Mouse (Mus musculus): Measurements from ENCODE around the gene Msh5. TPM values are rescaled to one million over a fixed set of nuclear protein-coding genes. Genes with fewer than 3 reads are reported as not detected.
"Not testable (repeated sequence)": the region's sequence is repeated elsewhere in the genome, so short reads cannot be mapped to it uniquely, and the experiment has no call there.

The Msh5 gene
- polyA plus RNA-seq, 1 experiment, result 2.4 TPM

DNA sequence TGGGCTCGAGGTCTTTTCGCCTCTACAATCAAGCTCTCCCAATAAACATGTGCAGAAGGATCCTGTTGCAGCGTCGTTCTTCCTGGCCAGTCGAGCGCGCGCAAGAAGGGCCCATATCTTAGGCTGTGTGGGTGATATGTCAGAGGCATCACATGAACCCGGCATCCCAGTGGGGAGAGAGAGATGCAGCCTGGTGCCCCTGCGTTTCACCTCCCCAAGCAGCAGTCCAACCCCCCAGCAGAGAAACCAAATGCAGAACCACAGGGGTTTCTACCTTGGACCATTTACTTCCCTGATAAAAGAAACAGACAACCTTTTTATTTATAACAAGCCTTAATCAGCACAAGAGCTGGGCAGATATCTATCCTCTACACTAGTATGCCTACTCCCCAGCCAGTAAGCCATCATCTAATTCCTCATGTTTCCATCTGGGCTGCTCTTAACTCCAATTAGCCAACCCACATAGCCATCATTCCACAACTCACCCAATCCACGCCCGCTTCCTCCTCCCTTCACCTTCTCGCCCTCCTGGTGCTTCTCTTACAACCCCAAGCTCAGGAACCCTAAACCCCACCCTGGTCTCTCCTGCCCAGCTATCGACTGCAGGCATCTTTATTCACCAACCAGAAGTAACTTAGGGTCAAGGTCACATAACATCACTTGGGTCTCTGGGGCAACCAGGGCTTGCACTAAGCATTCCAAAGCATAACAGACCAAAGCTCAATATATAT, 50.0 kb downstream of the Msh5 start:
- H3K4me3 ChIP-seq (ENCODE audit: insufficient read depth, low read length), result no peak overlapping the region
- TF ChIP-seq POLR2A (IDR thresholded peaks at IDR 0.05; ENCODE audit: borderline replicate concordance, low read depth, low read length) (no peak), CTCF (IDR thresholded peaks at IDR 0.05; ENCODE audit: low read depth, low read length) (no peak)
- no peak overlapping the region for H3K27ac ChIP-seq (ENCODE audit: insufficient read depth, low read depth, low read length)
- peaks cover 14% of the 10 kb centered on the region for H3K4me1 ChIP-seq (ENCODE audit: control insufficient read depth, insufficient read depth, low read length)

DNA sequence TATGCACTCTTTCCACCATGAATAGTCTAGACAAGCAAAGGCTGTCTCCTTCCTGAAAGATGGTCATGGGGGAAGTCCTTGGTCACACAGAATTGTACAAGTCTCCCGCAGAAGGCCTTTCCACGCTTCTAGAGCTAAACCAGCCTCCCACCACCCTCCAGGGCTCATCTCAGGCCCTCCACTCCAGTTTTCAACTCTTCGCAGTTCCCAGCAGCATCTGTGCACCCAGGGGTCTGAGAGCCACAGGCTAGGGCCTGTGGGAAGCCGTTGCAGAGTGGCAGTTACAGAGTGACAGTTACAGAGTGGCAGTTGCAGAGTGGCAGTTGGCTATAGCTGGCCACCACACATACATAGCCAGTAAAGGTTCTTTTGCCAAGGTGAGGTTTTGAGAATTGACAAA, 50.6 kb downstream of the Msh5 start:
- H3K4me1 ChIP-seq (ENCODE audit: control insufficient read depth, insufficient read depth, low read length), result peaks cover 14% of the 10 kb centered on the region
- H3K4me3 ChIP-seq (ENCODE audit: insufficient read depth, low read length); H3K27ac ChIP-seq (ENCODE audit: insufficient read depth, low read depth, low read length): not testable (repeated sequence)

DNA sequence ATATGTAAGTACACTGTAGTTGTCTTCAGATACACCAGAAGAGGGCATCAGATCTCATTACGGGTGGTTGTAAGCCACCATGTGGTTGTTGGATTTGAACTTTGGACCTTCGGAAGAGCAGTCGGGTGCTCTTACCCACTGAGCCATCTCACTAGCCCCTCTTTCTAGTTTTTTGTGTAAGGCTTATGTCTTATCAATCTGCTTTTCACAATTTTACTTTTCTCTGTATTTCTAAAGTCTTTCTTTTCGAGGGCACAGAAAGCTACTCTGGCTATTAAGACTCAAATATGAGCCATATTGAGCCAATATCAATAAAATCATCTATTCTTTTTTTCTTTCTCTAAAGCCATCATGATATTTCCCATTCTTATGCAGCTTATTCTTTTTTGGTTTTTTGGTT, 51.4 kb downstream of the Msh5 start:
- peaks cover 14% of the 10 kb centered on the region for H3K4me1 ChIP-seq (ENCODE audit: control insufficient read depth, insufficient read depth, low read length)
- H3K4me3 ChIP-seq (ENCODE audit: insufficient read depth, low read length); H3K27ac ChIP-seq (ENCODE audit: insufficient read depth, low read depth, low read length): not testable (repeated sequence)

DNA sequence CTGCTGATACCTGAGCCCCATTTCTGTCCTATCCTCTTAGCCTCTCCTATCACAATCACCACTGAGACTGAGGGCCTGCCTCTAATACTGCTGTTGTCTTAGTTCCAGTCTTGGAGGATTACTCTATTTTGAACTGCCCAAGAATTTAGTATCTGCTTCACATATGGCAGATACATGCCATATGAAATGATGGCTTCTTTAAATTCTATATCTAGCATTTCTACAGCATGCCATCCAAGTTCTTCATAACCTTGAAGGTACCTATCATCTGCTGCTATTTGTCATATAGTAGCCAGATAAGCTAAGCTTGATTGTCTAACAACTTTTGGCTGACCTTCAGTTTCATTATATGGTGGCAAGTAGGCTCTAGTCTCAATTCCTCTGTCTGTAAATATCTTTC, 51.8 kb downstream of the Msh5 start:
- H3K4me3 ChIP-seq (ENCODE audit: insufficient read depth, low read length), result no peak overlapping the region
- H3K4me1 ChIP-seq (ENCODE audit: control insufficient read depth, insufficient read depth, low read length), result peaks cover 14% of the 10 kb centered on the region
- TF ChIP-seq POLR2A (IDR thresholded peaks at IDR 0.05; ENCODE audit: borderline replicate concordance, low read depth, low read length), result no peak
- no peak for TF ChIP-seq CTCF (IDR thresholded peaks at IDR 0.05; ENCODE audit: low read depth, low read length)
- H3K27ac ChIP-seq (ENCODE audit: insufficient read depth, low read depth, low read length), result no peak overlapping the region

DNA sequence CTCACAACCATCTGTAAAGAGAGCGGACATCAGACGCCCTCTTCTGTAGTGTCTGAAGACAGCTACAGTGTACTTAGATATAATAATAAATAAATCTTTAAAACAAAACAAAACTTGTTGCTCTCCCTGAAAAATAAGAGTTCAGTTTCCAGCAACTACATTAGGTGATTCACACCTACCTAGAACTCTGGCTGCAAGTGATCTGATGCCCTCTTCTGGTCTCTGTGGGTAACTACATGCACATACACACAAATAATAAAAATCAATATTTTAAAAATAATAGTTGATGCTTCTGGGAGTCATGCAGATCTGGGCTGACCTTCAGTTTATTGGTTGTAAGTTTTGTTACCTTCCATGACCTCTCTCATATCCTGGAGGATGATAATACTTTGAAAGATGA, 62.3 kb downstream of the Msh5 start:
- Histone ChIP-seq H3K4me3 (ENCODE audit: insufficient read depth, low read length) (no peak overlapping the region), H3K27ac (ENCODE audit: insufficient read depth, low read depth, low read length) (no peak overlapping the region), H3K4me1 (ENCODE audit: control insufficient read depth, insufficient read depth, low read length) (peaks cover 15% of the 10 kb centered on the region)
- TF ChIP-seq CTCF (IDR thresholded peaks at IDR 0.05; ENCODE audit: low read depth, low read length) (no peak), POLR2A (IDR thresholded peaks at IDR 0.05; ENCODE audit: borderline replicate concordance, low read depth, low read length) (no peak)

DNA sequence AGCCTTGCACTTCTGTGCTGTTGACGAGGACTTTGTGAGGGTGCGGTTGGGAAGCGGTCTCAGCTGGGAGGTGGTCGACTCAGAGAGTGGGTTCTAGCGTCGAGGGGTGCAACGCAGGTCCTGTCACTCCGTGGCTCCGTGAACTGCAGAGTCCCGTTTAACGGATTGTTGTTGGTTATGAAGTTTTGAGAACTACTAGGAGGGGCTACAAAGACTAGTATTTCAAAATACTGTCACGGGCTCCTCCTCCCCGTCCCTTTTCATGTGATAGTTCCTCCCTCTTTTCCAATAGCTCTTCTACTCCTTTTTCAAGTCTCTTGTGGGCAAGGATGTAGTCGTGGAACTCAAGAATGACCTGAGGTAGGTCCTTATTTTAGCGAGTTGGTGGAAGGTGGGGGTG, 64.2 kb downstream of the Msh5 start:
- H3K27ac ChIP-seq (ENCODE audit: insufficient read depth, low read depth, low read length), result peak overlapping the region; percentile 90
- H3K4me1 ChIP-seq (ENCODE audit: control insufficient read depth, insufficient read depth, low read length), result peaks cover 15% of the 10 kb centered on the region
- peak overlapping the region; percentile 79 for H3K4me3 ChIP-seq (ENCODE audit: insufficient read depth, low read length)
- TF ChIP-seq CTCF (IDR thresholded peaks at IDR 0.05; ENCODE audit: low read depth, low read length) (no peak), POLR2A (IDR thresholded peaks at IDR 0.05; ENCODE audit: borderline replicate concordance, low read depth, low read length) (no peak)

DNA sequence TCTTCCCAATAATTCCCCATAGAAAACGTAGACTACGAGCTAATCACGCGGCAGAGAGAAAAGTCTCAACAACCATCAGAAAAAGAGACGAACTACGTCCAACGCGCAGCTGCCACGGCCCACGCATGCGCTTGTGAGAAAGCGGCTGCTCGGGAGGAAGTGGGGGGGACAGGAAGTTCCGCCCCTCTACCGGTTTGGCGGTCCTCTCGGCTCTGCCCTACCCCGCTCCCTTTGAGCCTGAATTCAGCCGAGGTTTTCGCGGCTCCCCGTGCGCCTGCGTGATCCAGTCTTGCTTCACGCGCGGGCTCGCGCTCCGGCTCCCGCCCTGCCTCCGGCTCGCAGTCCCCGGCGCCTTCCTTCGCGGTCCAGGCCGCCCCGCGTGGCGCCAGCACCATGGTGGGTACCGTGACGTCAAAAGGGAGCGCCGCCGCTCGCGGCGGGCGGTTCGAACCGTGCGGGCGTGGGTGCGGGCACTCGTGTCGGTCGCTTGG, 64.8 kb downstream of the Msh5 start, which contains the start of gene Lsm2:
Lsm2 (plus strand) TSS at position 173 of the 491 bp plus-strand sequence.
- Histone ChIP-seq H3K27ac (ENCODE audit: insufficient read depth, low read depth, low read length) (peak within 1 kb of the TSS; percentile 90), H3K4me3 (ENCODE audit: insufficient read depth, low read length) (peak within 1 kb of the TSS; percentile 79), H3K4me1 (ENCODE audit: control insufficient read depth, insufficient read depth, low read length) (peaks cover 15% of the 10 kb centered on the region)
- TF ChIP-seq CTCF (IDR thresholded peaks at IDR 0.05; ENCODE audit: low read depth, low read length) (no peak), POLR2A (IDR thresholded peaks at IDR 0.05; ENCODE audit: borderline replicate concordance, low read depth, low read length) (no peak; the same call in 1 of the 2 replicates)

DNA sequence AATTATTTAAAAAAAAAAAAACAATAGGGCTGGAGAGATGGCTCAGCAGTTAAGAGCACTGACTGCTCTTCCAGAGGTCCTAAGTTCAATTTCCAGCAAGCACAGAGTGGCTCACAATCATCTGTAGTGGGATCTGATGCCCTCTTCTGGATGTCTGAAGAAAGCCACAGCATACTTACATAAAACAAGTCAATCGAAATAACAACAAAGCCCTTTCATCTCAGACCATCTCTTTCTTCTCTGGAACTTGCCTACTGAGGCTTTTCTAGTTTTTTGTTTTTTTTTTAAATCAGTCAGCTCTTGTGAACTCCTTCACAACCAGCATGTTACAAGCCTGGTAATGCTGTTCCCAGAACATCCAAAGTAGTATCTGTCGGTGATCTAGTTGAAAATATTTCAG, 65.9 kb downstream of the Msh5 start:
- TF ChIP-seq POLR2A (IDR thresholded peaks at IDR 0.05; ENCODE audit: borderline replicate concordance, low read depth, low read length), result no peak
- no peak for TF ChIP-seq CTCF (IDR thresholded peaks at IDR 0.05; ENCODE audit: low read depth, low read length)
- Histone ChIP-seq H3K4me1 (ENCODE audit: control insufficient read depth, insufficient read depth, low read length) (peaks cover 17% of the 10 kb centered on the region), H3K27ac (ENCODE audit: insufficient read depth, low read depth, low read length) (peak overlapping the region; percentile 19; the same call in 1 of the 2 replicates), H3K4me3 (ENCODE audit: insufficient read depth, low read length) (peak overlapping the region; percentile 51)

DNA sequence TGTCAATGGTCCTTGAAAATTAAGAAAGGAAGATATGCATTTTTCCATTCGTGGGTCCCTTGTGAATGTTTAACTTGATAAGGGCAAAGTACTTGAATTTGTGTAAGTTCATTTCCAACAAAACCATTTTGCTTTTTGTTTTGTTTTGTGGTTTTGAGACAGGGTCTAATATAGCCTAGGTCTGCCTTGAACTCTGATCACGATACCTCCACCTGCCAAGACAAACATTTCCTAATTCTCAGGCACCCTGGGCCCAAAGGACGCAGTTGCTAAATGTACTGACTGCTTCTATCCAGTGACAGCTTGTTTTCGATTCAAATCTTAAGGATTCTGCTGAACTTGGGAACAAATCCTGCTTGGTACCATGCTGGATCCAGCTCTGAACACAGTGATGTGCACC, 66.9 kb downstream of the Msh5 start:
- TF ChIP-seq CTCF (IDR thresholded peaks at IDR 0.05; ENCODE audit: low read depth, low read length), result no peak
- no peak for TF ChIP-seq POLR2A (IDR thresholded peaks at IDR 0.05; ENCODE audit: borderline replicate concordance, low read depth, low read length)
- Histone ChIP-seq H3K27ac (ENCODE audit: insufficient read depth, low read depth, low read length) (no peak overlapping the region), H3K4me3 (ENCODE audit: insufficient read depth, low read length) (no peak overlapping the region), H3K4me1 (ENCODE audit: control insufficient read depth, insufficient read depth, low read length) (peaks cover 10% of the 10 kb centered on the region)

Other genes with a start within 250 kb of the Msh5 start
- not detected in 2 replicates for gene Cyp21a1, start 242.2 kb downstream of the Msh5 start, polyA plus RNA-seq (2012; ENCODE audit: insufficient read depth, insufficient read length, missing spikeins)
- gene Stk19, start 209.8 kb downstream of the Msh5 start, polyA plus RNA-seq (2012; ENCODE audit: insufficient read depth, insufficient read length, missing spikeins), result 33.8 and 44.1 TPM in 2 replicates
- 30.8 and 38.9 TPM in 2 replicates for gene Dxo, start 209.7 kb downstream of the Msh5 start, polyA plus RNA-seq (2012; ENCODE audit: insufficient read depth, insufficient read length, missing spikeins)
- gene Skiv2l, start 196.5 kb downstream of the Msh5 start, polyA plus RNA-seq (2012; ENCODE audit: insufficient read depth, insufficient read length, missing spikeins), result 37.8 and 40.2 TPM in 2 replicates
- 48.9 and 56.8 TPM in 2 replicates for gene Nelfe, start 196.4 kb downstream of the Msh5 start, polyA plus RNA-seq (2012; ENCODE audit: insufficient read depth, insufficient read length, missing spikeins)
- gene Cfb, start 184.2 kb downstream of the Msh5 start, polyA plus RNA-seq (2012; ENCODE audit: insufficient read depth, insufficient read length, missing spikeins), result 12.0 and 13.3 TPM in 2 replicates
- 4.0 and 4.6 TPM in 2 replicates for gene Zbtb12, start 167.3 kb downstream of the Msh5 start, polyA plus RNA-seq (2012; ENCODE audit: insufficient read depth, insufficient read length, missing spikeins)
- gene Gm20547, start 164.7 kb downstream of the Msh5 start, polyA plus RNA-seq (2012; ENCODE audit: insufficient read depth, insufficient read length, missing spikeins), result 0.27 TPM in 1 of 2 replicates, not detected in the other
- not detected in 2 replicates for gene C2, start 148.5 kb downstream of the Msh5 start, polyA plus RNA-seq (2012; ENCODE audit: insufficient read depth, insufficient read length, missing spikeins)
- gene Ehmt2, start 148.3 kb downstream of the Msh5 start, polyA plus RNA-seq (2012; ENCODE audit: insufficient read depth, insufficient read length, missing spikeins), result 145 and 150 TPM in 2 replicates
- not detected in 2 replicates for gene Slc44a4, start 132.3 kb downstream of the Msh5 start, polyA plus RNA-seq (2012; ENCODE audit: insufficient read depth, insufficient read length, missing spikeins)
- 73.6 and 73.9 TPM in 2 replicates for gene Neu1, start 115.5 kb downstream of the Msh5 start, polyA plus RNA-seq (2012; ENCODE audit: insufficient read depth, insufficient read length, missing spikeins)
- 1.2 and 1.5 TPM in 2 replicates for gene Hspa1b, start 87.5 kb downstream of the Msh5 start, polyA plus RNA-seq (2012; ENCODE audit: insufficient read depth, insufficient read length, missing spikeins)
- not detected in 2 replicates for gene Gm20481, start 76.8 kb downstream of the Msh5 start, polyA plus RNA-seq (2012; ENCODE audit: insufficient read depth, insufficient read length, missing spikeins)
- gene Hspa1a, start 74.6 kb downstream of the Msh5 start, polyA plus RNA-seq (2012; ENCODE audit: insufficient read depth, insufficient read length, missing spikeins), result 1.3 TPM in 2 replicates
- not detected in 2 replicates for gene Hspa1l, start 74.0 kb downstream of the Msh5 start, polyA plus RNA-seq (2012; ENCODE audit: insufficient read depth, insufficient read length, missing spikeins)
- 37.1 and 44.0 TPM in 2 replicates for gene Lsm2, start 64.9 kb downstream of the Msh5 start, polyA plus RNA-seq (2012; ENCODE audit: insufficient read depth, insufficient read length, missing spikeins)
- gene Vars, start 45.8 kb downstream of the Msh5 start, polyA plus RNA-seq (2012; ENCODE audit: insufficient read depth, insufficient read length, missing spikeins), result 28.4 and 35.2 TPM in 2 replicates
- gene Vwa7, start 30.2 kb downstream of the Msh5 start, polyA plus RNA-seq (2012; ENCODE audit: insufficient read depth, insufficient read length, missing spikeins), result 0.31 and 0.34 TPM in 2 replicates
- gene Sapcd1, start 18.7 kb downstream of the Msh5 start, polyA plus RNA-seq (2012; ENCODE audit: insufficient read depth, insufficient read length, missing spikeins), result not detected in 2 replicates
- 357 and 381 TPM in 2 replicates for gene Clic1, start 3.2 kb upstream of the Msh5 start, polyA plus RNA-seq (2012; ENCODE audit: insufficient read depth, insufficient read length, missing spikeins)
- 9.0 and 10.9 TPM in 2 replicates for gene Ddah2, start 12.3 kb upstream of the Msh5 start, polyA plus RNA-seq (2012; ENCODE audit: insufficient read depth, insufficient read length, missing spikeins)
- not detected in 2 replicates for gene Ly6g6c, start 18.6 kb upstream of the Msh5 start, polyA plus RNA-seq (2012; ENCODE audit: insufficient read depth, insufficient read length, missing spikeins)
- gene Mpig6b, start 19.4 kb upstream of the Msh5 start, polyA plus RNA-seq (2012; ENCODE audit: insufficient read depth, insufficient read length, missing spikeins), result not detected in 2 replicates
- gene Ly6g6e, start 30.2 kb upstream of the Msh5 start, polyA plus RNA-seq (2012; ENCODE audit: insufficient read depth, insufficient read length, missing spikeins), result not detected in 2 replicates
- gene Ly6g6d, start 31.3 kb upstream of the Msh5 start, polyA plus RNA-seq (2012; ENCODE audit: insufficient read depth, insufficient read length, missing spikeins), result 1.0 TPM in 1 of 2 replicates, not detected in the other
- not detected in 2 replicates for gene Ly6g6f, start 38.9 kb upstream of the Msh5 start, polyA plus RNA-seq (2012; ENCODE audit: insufficient read depth, insufficient read length, missing spikeins)
- 39.8 and 40.7 TPM in 2 replicates for gene Abhd16a, start 42.5 kb upstream of the Msh5 start, polyA plus RNA-seq (2012; ENCODE audit: insufficient read depth, insufficient read length, missing spikeins)
- gene Ly6g5c, start 61.5 kb upstream of the Msh5 start, polyA plus RNA-seq (2012; ENCODE audit: insufficient read depth, insufficient read length, missing spikeins), result not detected in 2 replicates
- gene Ly6g5b, start 68.7 kb upstream of the Msh5 start, polyA plus RNA-seq (2012; ENCODE audit: insufficient read depth, insufficient read length, missing spikeins), result 0.54 and 0.92 TPM in 2 replicates
- 24.6 and 29.1 TPM in 2 replicates for gene Gpank1, start 74.7 kb upstream of the Msh5 start, polyA plus RNA-seq (2012; ENCODE audit: insufficient read depth, insufficient read length, missing spikeins)
- gene Csnk2b, start 75.3 kb upstream of the Msh5 start, polyA plus RNA-seq (2012; ENCODE audit: insufficient read depth, insufficient read length, missing spikeins), result 136 and 143 TPM in 2 replicates
- gene D17H6S53E, start 79.6 kb upstream of the Msh5 start, polyA plus RNA-seq (2012; ENCODE audit: insufficient read depth, insufficient read length, missing spikeins), result 29.2 and 30.4 TPM in 2 replicates
- gene Apom, start 85.3 kb upstream of the Msh5 start, polyA plus RNA-seq (2012; ENCODE audit: insufficient read depth, insufficient read length, missing spikeins), result not detected in 2 replicates
- gene Bag6, start 88.4 kb upstream of the Msh5 start, polyA plus RNA-seq (2012; ENCODE audit: insufficient read depth, insufficient read length, missing spikeins), result 151 and 166 TPM in 2 replicates
- 136 and 162 TPM in 2 replicates for gene Prrc2a, start 118.2 kb upstream of the Msh5 start, polyA plus RNA-seq (2012; ENCODE audit: insufficient read depth, insufficient read length, missing spikeins)
- 420 and 469 TPM in 2 replicates for gene Aif1, start 129.3 kb upstream of the Msh5 start, polyA plus RNA-seq (2012; ENCODE audit: insufficient read depth, insufficient read length, missing spikeins)
- 811 and 856 TPM in 2 replicates for gene Lst1, start 141.7 kb upstream of the Msh5 start, polyA plus RNA-seq (2012; ENCODE audit: insufficient read depth, insufficient read length, missing spikeins)
- gene Ltb, start 147.7 kb upstream of the Msh5 start, polyA plus RNA-seq (2012; ENCODE audit: insufficient read depth, insufficient read length, missing spikeins), result not detected in 2 replicates
- 11.9 and 12.8 TPM in 2 replicates for gene Tnf, start 155.3 kb upstream of the Msh5 start, polyA plus RNA-seq (2012; ENCODE audit: insufficient read depth, insufficient read length, missing spikeins)
- gene Lta, start 158.6 kb upstream of the Msh5 start, polyA plus RNA-seq (2012; ENCODE audit: insufficient read depth, insufficient read length, missing spikeins), result not detected in 2 replicates
- not detected in 2 replicates for gene Gm16181, start 174.1 kb upstream of the Msh5 start, polyA plus RNA-seq (2012; ENCODE audit: insufficient read depth, insufficient read length, missing spikeins)
- 11.2 and 15.1 TPM in 2 replicates for gene Atp6v1g2, start 186.9 kb upstream of the Msh5 start, polyA plus RNA-seq (2012; ENCODE audit: insufficient read depth, insufficient read length, missing spikeins)
- 15.5 and 15.7 TPM in 2 replicates for gene Nfkbil1, start 189.0 kb upstream of the Msh5 start, polyA plus RNA-seq (2012; ENCODE audit: insufficient read depth, insufficient read length, missing spikeins)
- gene Ddx39b, start 195.0 kb upstream of the Msh5 start, polyA plus RNA-seq (2012; ENCODE audit: insufficient read depth, insufficient read length, missing spikeins), result 164 and 169 TPM in 2 replicates
- 2,808 and 2,856 TPM in 2 replicates for gene H2-D1, start 216.0 kb upstream of the Msh5 start, polyA plus RNA-seq (2012; ENCODE audit: insufficient read depth, insufficient read length, missing spikeins)

Measured in bone marrow macrophage, adult 2 months (primary cell).